Mouse (Mus musculus) ES-Bruce4 (cell line): ENCODE data around the gene Bcl9l.

Source experiments
- CTCF ChIP-seq: IDR thresholded peaks from one replicate; pipeline ENCODE4 v1.8.1; 2011; ENCODE audit warnings: low read depth, low read length
- POLR2A ChIP-seq: IDR thresholded peaks from one replicate; pipeline ENCODE4 v1.8.1; 2011; ENCODE audit warnings: low read length; ENCODE audit not compliant: insufficient read depth

DNA sequence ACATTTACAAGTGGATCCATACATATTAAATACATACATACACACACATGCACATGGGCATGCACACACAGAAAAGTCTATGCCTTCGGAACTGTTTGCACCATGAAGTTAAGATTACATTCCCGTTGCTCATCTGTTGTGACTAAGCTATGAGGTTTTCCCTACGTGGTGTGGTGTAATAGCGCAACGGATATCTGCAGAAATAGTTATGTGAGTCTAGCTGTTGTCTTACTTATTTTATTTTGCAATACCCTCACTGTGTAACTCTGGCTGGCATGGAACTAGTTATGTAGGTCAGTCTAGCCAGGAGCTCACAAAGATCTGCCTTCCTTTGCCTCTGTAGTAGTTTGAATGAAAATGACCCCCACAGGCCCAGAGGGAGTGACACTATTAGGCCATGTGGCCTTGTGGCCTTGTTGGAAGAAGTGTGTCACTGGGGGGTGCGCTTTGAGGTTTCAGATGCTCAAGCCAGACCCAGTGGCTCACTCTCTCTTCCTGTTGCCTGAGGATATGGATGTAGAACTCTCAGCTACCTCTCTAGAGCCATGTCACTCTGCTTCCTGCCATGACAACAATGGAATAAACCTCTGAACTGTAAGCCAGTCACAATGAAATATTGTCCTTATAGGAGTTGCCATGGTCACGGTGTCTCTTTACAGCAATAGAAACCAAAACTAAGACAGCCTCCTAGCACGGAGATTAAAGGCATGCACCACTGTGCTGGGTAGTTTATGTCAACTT lies 66.0 kb downstream of the Bcl9l start:
- TF ChIP-seq CTCF: no peak
- no peak for TF ChIP-seq POLR2A
